Mouse (Mus musculus) spleen, embryonic (tissue): ENCODE measurements around the gene Etl4.

ENCODE experiments used
- CTCF ChIA-PET: fragments of 350-600 bp; sonication (Branson Sonifier 250); formaldehyde crosslinking; loops from one replicate; lab custom pipeline; 2022; lab: Charles Lee

Gene Etl4

GRCm38 (mm10) chr2:20443671-20444440 is 534.3 kb downstream of the Etl4 start:
- CTCF ChIA-PET: no interaction called here

DNA sequence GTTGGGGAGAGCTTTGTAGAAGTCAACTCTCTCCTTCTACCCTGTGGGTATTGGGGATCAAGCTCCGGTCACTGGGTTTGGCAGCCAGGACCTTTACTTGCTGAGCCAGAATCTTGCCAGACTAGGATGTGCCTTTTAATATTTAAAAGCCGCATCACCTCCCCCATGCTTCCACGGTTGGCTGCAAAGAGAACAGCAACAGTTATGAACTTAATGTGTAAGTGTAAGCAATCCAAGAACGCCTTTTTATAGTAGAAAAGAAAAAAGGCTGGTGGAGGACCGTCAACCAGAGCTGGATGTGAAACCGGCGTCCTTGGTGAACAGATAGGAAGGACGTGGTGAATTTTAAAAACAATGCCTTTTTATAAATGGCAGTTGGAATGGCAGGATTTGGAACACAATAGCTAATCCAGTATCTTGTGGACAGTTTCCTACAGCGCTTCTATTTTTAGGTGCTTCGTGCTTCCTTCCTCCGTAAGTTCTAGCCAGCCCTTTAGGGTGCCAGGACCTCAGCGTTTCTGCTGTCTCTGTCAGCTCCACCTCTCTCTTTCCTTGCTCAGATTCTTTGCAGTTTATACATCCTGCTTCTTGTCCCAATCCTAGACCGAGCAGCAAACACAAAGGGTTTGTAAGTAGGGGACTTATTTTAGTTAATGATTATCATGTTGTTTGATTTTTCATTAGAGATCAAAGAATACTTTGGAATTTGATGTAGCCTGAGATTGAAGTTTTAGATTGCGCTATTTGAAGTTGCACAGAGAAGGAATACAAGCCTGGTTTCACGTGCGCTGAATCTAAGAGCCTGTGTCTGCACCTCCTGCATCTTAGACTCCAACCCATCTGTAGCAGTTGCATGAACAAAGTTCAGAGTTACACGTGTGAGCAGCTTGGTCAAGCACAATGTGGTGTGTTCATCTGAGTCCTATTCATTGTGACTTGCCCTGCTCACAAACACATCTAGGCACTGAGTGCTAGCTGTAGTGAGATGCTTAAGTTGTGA is 535.9 kb downstream of the Etl4 start:
- CTCF ChIA-PET: no interaction called here

DNA sequence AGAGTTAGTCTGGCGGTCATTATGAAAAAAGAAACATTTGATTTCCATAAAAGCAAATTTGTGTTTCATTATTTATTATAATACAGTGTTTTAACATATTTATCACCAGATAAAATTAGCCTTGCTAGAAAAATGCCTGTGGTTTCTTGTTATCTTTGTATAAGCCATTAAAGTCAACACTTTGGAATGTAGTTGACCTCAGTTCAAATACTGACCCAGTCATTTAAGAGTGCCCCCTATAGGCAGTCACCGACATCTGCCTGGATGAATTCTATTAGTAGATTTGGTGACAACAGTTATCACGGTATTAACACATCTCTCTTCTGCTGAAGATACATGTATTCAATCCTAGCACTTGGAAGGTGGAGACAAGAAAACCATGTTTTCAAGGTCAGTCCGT is 536.6 kb downstream of the Etl4 start:
- CTCF ChIA-PET: no interaction called here

- CTCF ChIA-PET: no interaction called here
Measured at GRCm38 (mm10) chr2:20450945-20451344, 541.4 kb downstream of the Etl4 start.

- CTCF ChIA-PET: no interaction called here
Measured at GRCm38 (mm10) chr2:20453506-20454206, 544.1 kb downstream of the Etl4 start.

- CTCF ChIA-PET: no interaction called here
Measured at GRCm38 (mm10) chr2:20479199-20479598, 569.6 kb downstream of the Etl4 start.

DNA sequence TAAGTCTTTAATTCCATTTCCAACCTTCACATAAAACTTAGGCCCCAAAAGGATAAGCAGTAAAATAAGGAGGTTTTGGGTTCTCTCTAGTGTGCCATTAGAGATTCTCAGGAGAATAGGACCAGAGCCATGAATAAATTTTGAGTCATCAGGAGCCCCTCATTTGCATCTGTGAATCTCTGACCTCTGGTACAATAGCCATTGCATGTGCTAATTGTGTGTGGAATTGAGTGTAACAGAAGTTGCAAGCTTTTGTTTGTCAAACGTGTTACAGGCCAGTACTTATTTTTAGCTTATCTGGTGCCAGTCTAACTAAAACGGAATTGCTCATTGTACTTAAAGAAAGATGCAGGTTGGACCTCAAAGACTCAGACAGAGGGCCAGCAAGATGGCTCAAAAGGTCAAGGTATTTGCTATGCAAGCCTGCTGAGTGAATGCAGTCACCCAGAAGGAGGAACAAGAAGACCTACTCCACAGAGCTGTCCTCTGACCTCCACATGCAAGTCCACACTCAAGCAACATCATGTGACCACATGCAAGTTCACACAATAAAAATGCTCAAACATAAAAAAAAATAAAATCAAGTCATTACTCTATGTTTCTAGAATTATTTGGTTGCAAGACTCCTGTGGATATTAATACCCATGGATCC is 576.7 kb downstream of the Etl4 start:
- CTCF ChIA-PET: no interaction called here

DNA sequence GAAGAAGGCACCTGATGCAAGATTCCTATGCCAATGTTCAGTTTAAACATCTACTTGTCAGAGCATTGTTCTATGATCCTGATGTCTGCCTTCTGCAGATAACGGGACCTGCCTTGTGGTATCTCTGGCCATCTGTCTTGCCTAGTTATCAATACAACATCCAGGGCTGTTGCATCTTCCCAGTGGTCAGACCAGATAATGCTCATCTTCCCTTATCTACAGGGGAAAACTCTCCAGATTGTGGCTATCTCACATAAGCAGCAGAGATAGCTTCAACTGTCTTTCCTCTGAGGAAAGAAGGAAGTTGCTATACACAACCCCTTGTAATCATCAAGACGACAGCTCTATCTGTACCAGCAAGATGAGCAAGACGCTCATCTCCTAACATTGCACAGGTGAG is 579.5 kb downstream of the Etl4 start:
- CTCF ChIA-PET: no interaction called here

DNA sequence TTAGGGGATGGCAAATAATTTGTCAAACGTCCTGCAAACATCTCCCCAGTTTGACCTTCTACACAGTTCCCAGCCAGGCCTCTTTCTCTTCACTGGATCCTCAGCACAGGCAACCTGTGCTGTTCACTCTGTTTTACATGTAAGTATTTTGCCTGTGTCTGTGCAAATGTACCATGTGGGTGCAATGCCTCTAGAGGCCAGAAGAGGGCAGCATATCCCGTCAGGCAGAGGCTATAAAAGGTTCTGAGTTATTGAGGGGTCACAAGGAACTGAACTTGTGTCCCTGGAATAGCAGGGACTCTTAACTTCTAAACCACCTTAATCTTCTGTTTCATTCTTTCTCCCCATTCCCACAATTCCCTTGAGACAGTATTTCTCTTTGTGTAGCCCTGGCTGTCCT is 582.5 kb downstream of the Etl4 start:
- CTCF ChIA-PET: no interaction called here

DNA sequence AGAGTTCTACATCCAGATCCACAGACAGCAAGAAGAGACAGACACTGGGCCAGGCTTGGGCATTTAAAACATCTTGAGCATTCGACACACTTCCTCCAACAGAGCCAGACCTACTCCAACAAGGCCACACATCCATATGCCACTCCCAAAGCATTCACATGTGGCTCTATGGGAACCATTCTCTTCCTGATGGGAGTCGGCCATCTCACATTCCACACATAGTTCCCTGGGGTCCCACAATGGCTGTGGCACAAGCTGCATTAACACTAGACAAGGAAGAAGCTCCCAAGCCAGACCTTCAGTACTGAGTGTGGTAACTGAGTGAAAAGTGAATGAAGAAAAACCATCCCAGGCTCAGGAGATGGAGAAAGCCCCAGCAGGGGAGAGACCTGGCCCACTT is 584.2 kb downstream of the Etl4 start:
- CTCF ChIA-PET: no interaction called here

- CTCF ChIA-PET: no interaction called here
Measured at GRCm38 (mm10) chr2:20494666-20495065, 585.1 kb downstream of the Etl4 start.

GRCm38 (mm10) chr2:20496219-20496800 is 586.7 kb downstream of the Etl4 start:
- CTCF ChIA-PET: no interaction called here

- CTCF ChIA-PET: interaction anchor here (0.5 kb wide), 1 partner anchor 51 kb away, joined by 4 read pairs; no protein-coding TSS in a partner anchor
Measured at GRCm38 (mm10) chr2:20507832-20508723, 598.5 kb downstream of the Etl4 start.

GRCm38 (mm10) chr2:20508724-20509052 is 599.1 kb downstream of the Etl4 start:
- CTCF ChIA-PET: no interaction called here

- CTCF ChIA-PET: no interaction called here
Measured at GRCm38 (mm10) chr2:20510061-20510460, 600.5 kb downstream of the Etl4 start.

GRCm38 (mm10) chr2:20516270-20516865 is 606.8 kb downstream of the Etl4 start:
- CTCF ChIA-PET: no interaction called here

GRCm38 (mm10) chr2:20517853-20518252 is 608.3 kb downstream of the Etl4 start:
- CTCF ChIA-PET: no interaction called here

GRCm38 (mm10) chr2:20518506-20518905 is 608.9 kb downstream of the Etl4 start:
- CTCF ChIA-PET: no interaction called here

- CTCF ChIA-PET: no interaction called here
Measured at GRCm38 (mm10) chr2:20519447-20520098, 610.0 kb downstream of the Etl4 start.
